Mouse (Mus musculus) adrenal gland, postnatal 4 days (tissue): ENCODE results near the gene Stfa2l1. TPM values are rescaled to one million over a fixed set of nuclear protein-coding genes. Genes with fewer than 3 reads are reported as not detected.
"Not testable (repeated sequence)": the region's sequence is repeated elsewhere in the genome, so short reads cannot be mapped to it uniquely, and the experiment has no call there.

Source experiments
- DNase-seq, 2 experiments: peaks; one replicate each; pipeline ENCODE4 v3.0.0; 2021 to 2022; ENCODE audit warnings: low spot score in 2 of 2, mixed read lengths in 2 of 2
- long read RNA-seq, 2 experiments: library from polyadenylated mRNA; stranded (forward); transcript quantifications; one replicate each; pipeline ENCODE4 v2.0.0; 2021
- total RNA-seq, 2 experiments: library from RNA; stranded (reverse); gene quantifications; 2 replicates each; pipeline ENCODE4 v1.2.3; 2021

The Stfa2l1 gene
- 10 to 100 TPM; 14.2 to 44.8 TPM for total RNA-seq
- long read RNA-seq, experiment 1, transcript Stfa2l1-201 (3 exons, 419 nt) = major isoform, 7 of 7 reads
- long read RNA-seq, experiment 1, partial matches to known transcripts = 0 of 7 reads
- long read RNA-seq, experiment 1, other reads (novel, unspliced or antisense) = 0 of 7 reads
- long read RNA-seq, experiment 2, partial matches to known transcripts = 0 of 2 reads
- long read RNA-seq, experiment 2, other reads (novel, unspliced or antisense) = 0 of 2 reads

DNA sequence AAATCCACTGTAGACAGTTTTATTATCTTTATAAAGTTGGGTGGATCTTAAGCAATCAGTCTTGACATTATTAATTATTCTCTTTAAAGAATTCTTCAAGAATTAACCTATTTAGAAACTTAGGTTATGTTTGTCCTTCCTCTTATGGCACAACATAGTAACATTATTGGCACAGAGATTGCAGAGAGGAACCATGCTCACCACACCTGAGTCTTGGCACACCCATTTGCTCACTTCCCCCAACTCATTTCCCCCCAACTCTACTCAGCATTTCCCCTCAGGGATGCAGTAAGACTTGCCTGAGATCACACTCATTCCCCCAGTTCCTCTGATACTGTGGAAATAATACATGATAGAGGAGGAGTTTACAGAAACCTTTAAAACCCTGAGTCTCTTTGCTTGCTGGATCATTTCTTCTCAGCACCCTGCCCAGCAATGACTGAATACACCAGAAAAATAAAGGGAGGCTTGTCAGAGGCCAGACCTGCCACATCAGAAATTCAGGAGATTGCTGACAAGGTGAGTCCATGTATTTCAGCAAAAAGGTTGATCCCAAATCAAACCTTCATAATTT is at the start of gene Stfa2l1:
Stfa2l1 (plus strand) TSS at position 410 of the 574 bp plus-strand sequence.
- DNase-seq = no peak

DNA sequence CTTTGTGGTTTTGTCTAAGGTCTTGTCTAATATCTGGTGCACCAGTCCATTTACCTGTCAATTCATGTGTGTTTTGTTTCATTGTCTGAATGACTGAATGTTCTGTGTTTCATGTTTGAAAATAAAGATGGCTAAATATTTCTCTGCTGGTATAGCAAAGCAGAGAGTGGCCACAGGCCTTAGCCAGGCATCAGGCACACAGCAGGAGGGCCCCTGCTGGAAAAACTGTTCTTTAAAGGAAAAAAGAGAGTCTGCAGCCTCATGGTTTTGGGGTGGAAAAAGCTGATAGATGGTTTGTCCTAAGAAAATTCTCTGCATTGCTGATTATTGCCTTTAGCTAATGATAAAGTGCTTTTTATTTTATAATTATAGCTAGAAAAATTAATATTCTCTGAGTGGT is 45.1 kb upstream of the Stfa2l1 start:
- DNase-seq = not testable (repeated sequence)

DNA sequence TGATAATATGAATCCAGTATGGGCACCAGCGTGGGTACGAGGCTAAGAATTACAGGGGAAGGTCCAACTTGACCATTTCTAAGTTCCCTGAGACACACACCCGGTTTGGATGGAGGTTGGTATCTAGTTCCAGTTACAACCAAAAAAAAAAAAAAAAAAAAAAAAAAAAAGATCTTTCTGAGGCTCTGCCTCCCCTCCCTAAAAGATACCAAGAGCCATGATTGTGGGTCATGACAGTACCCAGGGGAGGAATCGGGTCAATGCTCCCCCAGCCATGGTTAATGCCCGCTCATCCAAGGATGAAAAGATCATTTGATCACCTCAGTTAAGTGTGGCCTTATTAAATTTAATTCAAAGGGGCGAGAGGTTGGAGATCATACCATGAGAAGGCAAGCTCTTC is 40.9 kb upstream of the Stfa2l1 start:
- DNase-seq = not testable (repeated sequence)

DNA sequence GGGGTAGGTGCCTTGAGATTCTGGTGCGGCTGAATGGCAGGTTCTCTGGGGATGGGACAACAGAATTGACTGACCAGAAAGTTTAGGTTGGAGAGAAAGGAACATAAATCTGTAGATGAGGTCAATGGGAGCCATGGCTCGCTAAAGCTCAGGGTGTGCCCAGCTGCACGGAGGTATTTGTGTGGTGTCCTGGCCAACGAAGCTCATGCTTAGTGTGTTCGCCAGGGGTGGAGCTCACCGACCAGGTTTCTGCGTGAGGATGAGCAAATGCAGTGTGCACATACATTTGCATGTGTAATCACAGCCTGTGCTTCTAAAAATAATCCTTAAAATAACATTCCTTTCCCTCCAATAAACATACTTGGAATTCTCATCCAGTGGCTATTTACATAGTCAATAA is 28.5 kb upstream of the Stfa2l1 start:
- DNase-seq = no peak

DNA sequence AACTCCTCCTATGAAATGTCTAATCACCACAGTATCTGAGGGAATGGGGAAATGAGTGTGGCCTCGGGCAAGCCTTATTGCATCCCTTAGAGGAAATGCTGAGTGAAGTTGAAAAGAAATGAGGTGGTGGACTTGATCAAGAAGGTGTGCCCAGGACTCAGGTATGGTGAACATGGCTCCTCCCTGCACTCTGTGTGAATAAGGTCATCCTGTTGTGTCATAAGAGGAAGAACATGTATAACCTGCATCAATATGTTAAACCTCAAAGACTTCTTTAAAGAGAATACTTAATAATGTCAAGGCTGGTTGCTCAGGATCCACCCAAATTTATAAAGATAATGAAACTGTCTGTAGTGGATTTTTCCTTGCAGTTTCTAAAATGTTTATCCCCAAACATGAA is 25.5 kb upstream of the Stfa2l1 start, which contains the start of gene Csta1:
Csta1 (minus strand) TSS at position 101 of the 400 bp plus-strand sequence.
- no peak for DNase-seq

DNA sequence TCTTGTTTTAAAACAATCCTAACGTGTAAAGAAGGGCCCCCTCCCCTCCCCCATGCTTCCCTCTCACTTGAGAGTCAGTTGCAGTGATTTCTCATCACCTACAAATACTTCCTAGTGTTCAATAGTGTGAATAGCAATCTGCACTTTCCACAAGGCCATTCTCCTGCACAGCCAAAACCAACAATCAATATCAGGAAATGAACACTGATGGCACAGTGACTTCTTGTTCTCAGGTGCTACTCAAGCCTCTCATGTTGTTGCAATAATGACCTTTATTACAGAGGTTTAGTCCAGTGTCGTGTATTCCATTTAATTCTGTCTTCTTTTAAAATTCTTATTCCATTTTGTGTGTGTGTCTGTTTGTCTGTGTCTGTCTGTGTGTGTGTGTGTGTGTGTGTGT is 18.4 kb upstream of the Stfa2l1 start:
- DNase-seq = no peak

DNA sequence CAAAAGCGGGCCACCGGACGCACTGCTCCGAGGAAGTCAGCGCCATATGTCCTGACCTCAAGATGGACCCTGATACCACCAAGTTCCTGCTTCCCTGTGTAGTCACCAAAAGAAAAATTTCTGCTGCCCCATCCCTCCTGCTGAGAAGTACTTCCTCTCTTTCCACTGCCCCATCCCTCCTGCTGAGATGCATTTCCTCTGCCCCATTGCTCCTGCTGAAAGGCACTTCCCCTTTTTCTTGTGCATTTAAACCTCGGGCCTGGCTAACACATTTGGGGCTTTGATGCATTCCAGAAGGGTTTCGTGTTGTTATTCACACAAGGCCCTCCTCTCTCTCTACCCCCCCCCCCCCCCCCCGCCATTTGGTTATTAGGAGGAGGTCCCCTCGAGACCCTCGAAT is 11.2 kb downstream of the Stfa2l1 start:
- DNase-seq = not testable (repeated sequence)

DNA sequence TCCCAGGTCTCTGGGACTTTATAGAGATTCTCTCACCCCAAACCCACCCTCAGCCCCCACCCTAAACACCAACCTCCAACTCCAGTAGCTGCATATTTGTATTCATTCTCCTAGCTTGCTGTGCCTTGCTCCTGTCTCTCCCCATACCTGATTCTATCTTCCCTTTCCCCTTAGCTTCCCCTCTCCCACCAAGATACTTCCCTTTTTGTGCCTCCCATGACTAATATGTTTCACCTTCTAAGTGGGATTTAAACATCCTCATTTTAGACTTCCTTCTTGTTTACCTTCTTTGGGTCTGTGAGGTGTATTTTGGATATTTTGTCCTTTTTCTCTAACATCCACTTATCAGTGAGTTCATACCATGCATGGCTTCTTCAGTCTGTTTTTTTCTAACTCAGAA is 19.5 kb downstream of the Stfa2l1 start:
- DNase-seq = no peak

DNA sequence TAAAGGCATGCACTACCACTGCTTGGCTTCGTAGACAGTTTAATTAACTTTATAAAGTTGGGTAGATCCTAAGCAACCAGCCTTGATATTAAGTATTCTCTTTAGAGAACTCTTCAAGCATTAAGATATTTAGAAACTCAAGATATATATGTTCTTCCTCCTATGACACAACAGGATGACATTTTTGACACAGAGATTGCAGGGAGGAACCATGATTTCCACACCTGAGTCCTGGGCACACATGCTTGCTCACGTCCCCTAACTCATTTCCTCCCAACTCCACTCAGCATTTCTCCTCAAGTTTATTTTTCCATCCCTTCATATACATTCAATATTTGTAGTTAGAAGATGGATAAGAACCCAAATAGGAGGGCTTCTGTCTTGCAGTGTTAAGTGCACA is 23.3 kb downstream of the Stfa2l1 start:
- DNase-seq = no peak

DNA sequence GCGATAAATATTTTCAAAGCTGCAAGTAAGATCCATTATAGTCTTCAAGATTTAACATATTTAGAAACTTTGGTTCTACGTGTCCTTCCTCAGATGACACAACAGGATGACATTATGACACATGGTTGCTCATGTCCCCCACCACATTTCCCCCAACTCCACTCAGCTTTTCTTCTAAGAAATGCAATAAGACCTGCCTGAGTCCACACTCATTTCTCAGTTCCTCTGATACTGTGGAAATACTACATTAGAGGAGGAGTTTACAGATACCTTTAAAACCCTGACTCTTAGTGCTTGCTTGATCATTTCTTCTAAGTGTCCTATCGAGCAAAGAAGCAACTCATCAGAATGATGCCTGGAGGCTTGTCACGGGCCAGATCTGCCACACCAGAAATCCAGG is 27.3 kb downstream of the Stfa2l1 start, which contains the start of gene Gm5483:
Gm5483 (plus strand) TSS at position 301 of the 400 bp plus-strand sequence.
- not testable (repeated sequence) for DNase-seq

DNA sequence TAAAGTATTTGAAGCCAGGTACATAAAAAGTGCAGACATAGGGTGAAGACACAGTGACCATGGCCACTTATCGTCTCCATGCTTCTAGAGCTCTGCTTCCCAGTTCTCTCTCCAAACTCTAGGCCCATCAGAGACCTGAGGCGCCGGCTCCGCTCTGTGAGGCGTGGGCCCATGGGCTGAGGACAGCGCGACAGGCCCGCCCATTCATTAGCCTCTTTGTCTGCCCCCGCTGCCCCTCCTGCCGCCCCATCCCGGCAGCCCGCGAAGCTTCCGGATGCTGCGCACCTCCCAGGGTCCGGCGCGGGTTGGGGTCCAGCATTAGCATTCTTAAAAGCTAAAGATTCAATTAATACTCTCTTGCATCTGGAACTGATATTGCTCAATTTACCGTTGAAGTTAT is 42.6 kb downstream of the Stfa2l1 start:
- DNase-seq = no peak

DNA sequence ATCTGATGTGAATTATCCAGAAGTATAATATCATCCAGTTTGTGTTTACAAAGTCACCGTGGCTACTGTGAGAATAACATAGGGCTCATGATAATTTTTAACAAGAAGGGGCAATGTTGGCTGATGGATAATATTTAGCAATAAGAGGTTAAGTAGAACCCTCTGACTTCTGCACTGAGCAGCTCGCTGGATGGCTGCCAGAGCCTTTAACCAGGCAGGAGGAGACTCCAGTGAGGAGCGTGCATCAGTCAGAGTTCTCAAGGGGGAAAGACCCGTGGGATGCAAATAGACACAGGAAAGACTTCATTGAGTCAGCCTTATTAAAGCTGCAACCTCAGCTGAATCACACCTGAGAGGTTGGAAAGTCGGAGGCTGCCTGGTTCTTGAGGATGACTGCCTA is 47.2 kb downstream of the Stfa2l1 start:
- DNase-seq = no peak

DNA sequence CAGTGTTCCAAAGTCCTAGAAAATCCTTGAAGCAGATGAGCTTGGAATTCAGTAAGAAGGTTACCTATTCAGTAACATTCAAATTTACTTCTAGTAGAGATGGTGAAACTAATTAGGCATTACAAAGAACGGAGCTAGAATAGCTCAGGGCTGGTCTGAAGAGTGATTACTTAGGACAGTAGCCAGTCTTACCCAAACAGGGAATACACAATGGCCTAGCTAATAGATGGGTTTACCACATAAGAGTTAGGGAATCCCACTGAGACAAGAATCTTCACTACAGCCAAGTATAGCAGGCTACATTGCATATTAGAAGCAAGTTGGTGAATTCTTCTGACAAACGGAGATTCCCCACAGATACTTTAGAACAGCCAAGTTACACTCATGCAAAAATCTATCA is 49.1 kb downstream of the Stfa2l1 start:
- DNase-seq = not testable (repeated sequence)

DNA sequence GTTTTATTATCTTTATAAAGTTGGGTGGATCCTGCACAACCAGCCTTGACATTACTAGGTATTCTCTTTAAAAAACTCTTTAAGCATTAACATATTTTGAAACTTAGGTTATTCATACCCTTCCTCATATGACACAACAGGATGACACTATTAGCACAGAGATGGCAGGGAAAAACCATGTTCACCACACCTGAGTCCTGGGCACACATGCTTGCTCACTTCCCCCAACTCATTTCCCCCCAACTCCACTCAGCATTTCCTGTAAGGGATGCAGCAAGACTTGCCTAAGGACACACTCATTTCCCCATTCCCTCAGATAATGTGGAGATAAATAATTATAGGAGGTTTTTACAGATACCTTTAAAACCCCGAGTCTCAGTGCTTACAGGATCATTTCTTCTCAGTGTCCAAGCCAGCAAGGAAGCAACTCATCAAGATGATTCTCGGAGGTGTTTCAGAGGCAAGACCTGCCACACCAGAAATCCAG is 53.4 kb downstream of the Stfa2l1 start, which contains the start of gene Gm5416:
Gm5416 (plus strand) TSS at position 437 of the 487 bp plus-strand sequence.
- no peak for DNase-seq

Other genes with a start within 250 kb of the Stfa2l1 start
- 10 to 100 TPM; 17.7 to 18.4 TPM for gene Parp9, start 218.3 kb upstream of the Stfa2l1 start, total RNA-seq
- 10 to 100 TPM in 1 of 2 experiments, 1 to 10 TPM in 1; 9.4 to 12.4 TPM for gene Dtx3l, start 217.7 kb upstream of the Stfa2l1 start, total RNA-seq
- gene Kpna1, start 178.1 kb upstream of the Stfa2l1 start, total RNA-seq = 10 to 100 TPM; 49.9 to 58.6 TPM
- 1 to 10 TPM; 7.4 to 9.3 TPM for gene Wdr5b, start 115.6 kb upstream of the Stfa2l1 start, total RNA-seq
- gene Fam162a, start 85.2 kb upstream of the Stfa2l1 start, total RNA-seq = 100 to 1,000 TPM; 142 to 143 TPM
- gene Ccdc58, start 85.1 kb upstream of the Stfa2l1 start, total RNA-seq = 10 to 100 TPM; 67.8 to 69.9 TPM
- not detected for gene Csta1, start 25.6 kb upstream of the Stfa2l1 start, total RNA-seq
- gene Gm5483, start 27.4 kb downstream of the Stfa2l1 start, total RNA-seq = 10 to 100 TPM; 18.3 to 52.8 TPM
- not detected for gene Gm5416, start 53.6 kb downstream of the Stfa2l1 start, total RNA-seq
- gene 2010005H15Rik, start 64.7 kb downstream of the Stfa2l1 start, total RNA-seq = 1 to 10 TPM; 1.6 to 9.7 TPM
- gene Stfa1, start 120.1 kb downstream of the Stfa2l1 start, total RNA-seq = 10 to 100 TPM; 28.2 to 83.6 TPM
- 1 to 10 TPM in 1 of 2 experiments, not detected in 1; 1.1 TPM for gene BC117090, start 177.5 kb downstream of the Stfa2l1 start, total RNA-seq
- 10 to 100 TPM; 20.7 to 68.0 TPM for gene BC100530, start 210.9 kb downstream of the Stfa2l1 start, total RNA-seq